Mouse (Mus musculus): Measurements from ENCODE around the gene Slc6a11. TPM values are rescaled to one million over a fixed set of nuclear protein-coding genes. Genes with fewer than 3 reads are reported as not detected.

Gene Slc6a11
- polyA plus RNA-seq, 1 experiment: 0.30 TPM

DNA sequence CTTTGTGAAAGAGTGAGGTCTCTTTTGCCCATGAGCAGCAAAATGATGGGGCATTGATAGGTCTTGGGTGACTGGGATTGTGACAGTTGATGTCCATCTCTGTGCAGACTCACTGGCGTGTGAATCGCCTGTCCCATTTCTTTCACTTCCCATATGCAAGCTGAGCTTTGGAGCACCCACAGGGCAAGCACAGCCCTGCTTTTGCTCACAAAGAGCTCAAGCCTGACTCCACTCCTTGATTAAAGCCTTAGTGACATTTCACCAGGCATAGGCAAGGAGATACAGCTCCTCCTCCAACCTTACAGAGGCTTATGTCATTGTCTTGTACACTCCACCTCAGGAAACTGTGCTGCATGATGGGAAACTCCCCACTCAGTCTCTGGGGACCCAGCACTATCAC is 77.3 kb downstream of the Slc6a11 start:
- TF ChIP-seq POLR2A (IDR thresholded peaks at IDR 0.05; ENCODE audit: low read depth, low read length): no peak
- TF ChIP-seq CTCF (IDR thresholded peaks at IDR 0.05; ENCODE audit: extremely low read depth, insufficient read length, insufficient replicate concordance, low read depth, low read length): no peak
- 83% methylated on average over 2 of the region's 2 CpGs for WGBS
- H3K4me3 ChIP-seq (ENCODE audit: low read depth, low read length): no peak overlapping the region
- no peaks in the 10 kb centered on the region for H3K36me3 ChIP-seq (ENCODE audit: control insufficient read depth, insufficient read depth, low read length)
- H3K27ac ChIP-seq (ENCODE audit: insufficient read depth, low read depth, low read length): no peak overlapping the region
- no peaks in the 10 kb centered on the region for H3K4me1 ChIP-seq (ENCODE audit: control insufficient read depth, insufficient read depth, insufficient read length, low read length)
- H3K27me3 ChIP-seq (ENCODE audit: control insufficient read depth, insufficient read depth, low read length): no peaks in the 10 kb centered on the region

GRCm38 (mm10) chr6:114214393-114214792 is 83.4 kb downstream of the Slc6a11 start:
- Histone ChIP-seq H3K27ac (ENCODE audit: insufficient read depth, low read depth, low read length) (no peak overlapping the region), H3K27me3 (ENCODE audit: control insufficient read depth, insufficient read depth, low read length) (no peaks in the 10 kb centered on the region), H3K4me3 (ENCODE audit: low read depth, low read length) (no peak overlapping the region), H3K4me1 (ENCODE audit: control insufficient read depth, insufficient read depth, insufficient read length, low read length) (no peaks in the 10 kb centered on the region), H3K36me3 (ENCODE audit: control insufficient read depth, insufficient read depth, low read length) (no peaks in the 10 kb centered on the region)
- TF ChIP-seq CTCF (IDR thresholded peaks at IDR 0.05; ENCODE audit: extremely low read depth, insufficient read length, insufficient replicate concordance, low read depth, low read length) (no peak), POLR2A (IDR thresholded peaks at IDR 0.05; ENCODE audit: low read depth, low read length) (no peak)
- 65% methylated on average over 4 of the region's 4 CpGs for WGBS

DNA sequence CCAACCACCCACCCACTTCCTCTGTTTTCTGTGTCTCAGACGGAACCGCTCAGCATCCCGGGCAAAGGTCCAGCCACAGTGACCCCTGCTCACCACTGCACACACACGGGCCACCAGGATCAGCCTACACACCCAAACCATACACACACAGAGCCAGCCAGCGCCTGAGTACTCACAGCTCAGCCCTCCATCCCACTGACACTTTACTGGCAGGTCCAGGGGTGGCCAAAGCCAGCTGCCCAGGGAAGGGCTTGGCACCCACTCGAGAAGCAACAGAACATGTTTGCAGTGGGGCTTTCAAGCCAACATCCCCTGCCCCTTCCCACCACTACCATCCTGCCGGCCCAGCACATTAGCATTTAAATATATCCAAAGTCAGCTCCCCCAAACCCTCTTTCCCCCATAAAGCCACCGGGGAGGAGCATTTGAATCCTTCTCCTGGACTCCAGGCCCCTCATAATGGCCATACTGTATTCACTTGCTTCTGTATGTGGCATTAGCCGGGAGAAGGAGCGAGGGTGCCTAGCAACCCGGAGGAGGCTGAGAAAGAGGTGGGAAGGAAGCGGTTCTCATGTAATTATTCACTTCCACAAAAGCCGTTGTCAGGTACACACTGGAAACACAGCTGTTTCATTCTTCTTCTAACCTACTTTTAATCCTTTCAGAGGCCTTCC is 85.8 kb downstream of the Slc6a11 start:
- no peak for TF ChIP-seq CTCF (IDR thresholded peaks at IDR 0.05; ENCODE audit: extremely low read depth, insufficient read length, insufficient replicate concordance, low read depth, low read length)
- no peak for TF ChIP-seq POLR2A (IDR thresholded peaks at IDR 0.05; ENCODE audit: low read depth, low read length)
- Histone ChIP-seq H3K36me3 (ENCODE audit: control insufficient read depth, insufficient read depth, low read length) (no peaks in the 10 kb centered on the region), H3K27me3 (ENCODE audit: control insufficient read depth, insufficient read depth, low read length) (no peaks in the 10 kb centered on the region), H3K27ac (ENCODE audit: insufficient read depth, low read depth, low read length) (no peak overlapping the region), H3K4me3 (ENCODE audit: low read depth, low read length) (no peak overlapping the region), H3K4me1 (ENCODE audit: control insufficient read depth, insufficient read depth, insufficient read length, low read length) (no peaks in the 10 kb centered on the region)
- 52% methylated on average over 13 of the region's 13 CpGs for WGBS

DNA sequence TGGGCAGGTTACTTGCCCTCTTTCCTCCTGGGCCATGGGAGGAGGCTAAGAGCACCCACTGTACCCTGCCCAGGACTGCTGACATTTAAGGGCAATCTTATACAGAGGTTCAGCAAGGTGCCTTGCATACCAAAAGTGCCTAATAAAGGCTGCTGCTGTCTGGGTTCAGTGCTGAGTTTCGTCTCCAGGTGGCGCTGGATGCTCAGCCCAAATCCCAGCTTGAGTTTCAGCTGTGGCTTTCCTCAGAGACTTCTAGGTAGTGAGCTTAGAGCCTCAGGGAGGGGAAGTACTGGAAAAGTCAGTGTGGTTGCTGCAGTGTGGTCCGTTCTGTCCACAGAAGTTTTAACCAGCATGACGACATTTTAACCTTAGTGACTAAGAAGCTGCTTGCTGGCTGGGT is 93.4 kb downstream of the Slc6a11 start:
- Histone ChIP-seq H3K4me3 (ENCODE audit: low read depth, low read length) (no peak overlapping the region), H3K36me3 (ENCODE audit: control insufficient read depth, insufficient read depth, low read length) (no peaks in the 10 kb centered on the region), H3K4me1 (ENCODE audit: control insufficient read depth, insufficient read depth, insufficient read length, low read length) (no peaks in the 10 kb centered on the region), H3K27ac (ENCODE audit: insufficient read depth, low read depth, low read length) (no peak overlapping the region), H3K27me3 (ENCODE audit: control insufficient read depth, insufficient read depth, low read length) (no peaks in the 10 kb centered on the region)
- TF ChIP-seq CTCF (IDR thresholded peaks at IDR 0.05; ENCODE audit: extremely low read depth, insufficient read length, insufficient replicate concordance, low read depth, low read length): peak; percentile 60; the same call in 1 of the 2 replicates
- TF ChIP-seq POLR2A (IDR thresholded peaks at IDR 0.05; ENCODE audit: low read depth, low read length): no peak
- 23% methylated on average over 4 of the region's 4 CpGs for WGBS

GRCm38 (mm10) chr6:114227378-114227777 is 96.3 kb downstream of the Slc6a11 start:
- no peak overlapping the region for H3K4me3 ChIP-seq (ENCODE audit: low read depth, low read length)
- 5% methylated on average over 2 of the region's 2 CpGs for WGBS
- TF ChIP-seq CTCF (IDR thresholded peaks at IDR 0.05; ENCODE audit: extremely low read depth, insufficient read length, insufficient replicate concordance, low read depth, low read length) (no peak), POLR2A (IDR thresholded peaks at IDR 0.05; ENCODE audit: low read depth, low read length) (no peak)

GRCm38 (mm10) chr6:114228196-114228595 is 97.2 kb downstream of the Slc6a11 start:
- WGBS: 55% methylated on average over 3 of the region's 3 CpGs
- Histone ChIP-seq H3K27ac (ENCODE audit: insufficient read depth, low read depth, low read length) (no peak overlapping the region), H3K36me3 (ENCODE audit: control insufficient read depth, insufficient read depth, low read length) (no peaks in the 10 kb centered on the region), H3K27me3 (ENCODE audit: control insufficient read depth, insufficient read depth, low read length) (no peaks in the 10 kb centered on the region), H3K4me3 (ENCODE audit: low read depth, low read length) (no peak overlapping the region), H3K4me1 (ENCODE audit: control insufficient read depth, insufficient read depth, insufficient read length, low read length) (no peaks in the 10 kb centered on the region)
- no peak for TF ChIP-seq CTCF (IDR thresholded peaks at IDR 0.05; ENCODE audit: extremely low read depth, insufficient read length, insufficient replicate concordance, low read depth, low read length)
- TF ChIP-seq POLR2A (IDR thresholded peaks at IDR 0.05; ENCODE audit: low read depth, low read length): no peak

More at GRCm38 (mm10) chr6:114227378-114227777, 96.3 kb downstream of the Slc6a11 start:
- Histone ChIP-seq H3K27me3 (ENCODE audit: control insufficient read depth, insufficient read depth, low read length) (no peaks in the 10 kb centered on the region), H3K27ac (ENCODE audit: insufficient read depth, low read depth, low read length) (no peak overlapping the region), H3K4me1 (ENCODE audit: control insufficient read depth, insufficient read depth, insufficient read length, low read length) (no peaks in the 10 kb centered on the region), H3K36me3 (ENCODE audit: control insufficient read depth, insufficient read depth, low read length) (no peaks in the 10 kb centered on the region)

GRCm38 (mm10) chr6:114238892-114239644 is 108.0 kb downstream of the Slc6a11 start:
- Histone ChIP-seq H3K4me1 (ENCODE audit: control insufficient read depth, insufficient read depth, insufficient read length, low read length) (no peaks in the 10 kb centered on the region), H3K27ac (ENCODE audit: insufficient read depth, low read depth, low read length) (no peak overlapping the region), H3K27me3 (ENCODE audit: control insufficient read depth, insufficient read depth, low read length) (no peaks in the 10 kb centered on the region), H3K36me3 (ENCODE audit: control insufficient read depth, insufficient read depth, low read length) (no peaks in the 10 kb centered on the region), H3K4me3 (ENCODE audit: low read depth, low read length) (no peak overlapping the region)
- TF ChIP-seq POLR2A (IDR thresholded peaks at IDR 0.05; ENCODE audit: low read depth, low read length) (no peak), CTCF (IDR thresholded peaks at IDR 0.05; ENCODE audit: extremely low read depth, insufficient read length, insufficient replicate concordance, low read depth, low read length) (no peak)
- 29% methylated on average over 6 of the region's 6 CpGs for WGBS

Measured in small intestine, adult 2 months (tissue).